17 mouse cellular contexts compared by ENCODE assay signal in the genomic region with DNA sequence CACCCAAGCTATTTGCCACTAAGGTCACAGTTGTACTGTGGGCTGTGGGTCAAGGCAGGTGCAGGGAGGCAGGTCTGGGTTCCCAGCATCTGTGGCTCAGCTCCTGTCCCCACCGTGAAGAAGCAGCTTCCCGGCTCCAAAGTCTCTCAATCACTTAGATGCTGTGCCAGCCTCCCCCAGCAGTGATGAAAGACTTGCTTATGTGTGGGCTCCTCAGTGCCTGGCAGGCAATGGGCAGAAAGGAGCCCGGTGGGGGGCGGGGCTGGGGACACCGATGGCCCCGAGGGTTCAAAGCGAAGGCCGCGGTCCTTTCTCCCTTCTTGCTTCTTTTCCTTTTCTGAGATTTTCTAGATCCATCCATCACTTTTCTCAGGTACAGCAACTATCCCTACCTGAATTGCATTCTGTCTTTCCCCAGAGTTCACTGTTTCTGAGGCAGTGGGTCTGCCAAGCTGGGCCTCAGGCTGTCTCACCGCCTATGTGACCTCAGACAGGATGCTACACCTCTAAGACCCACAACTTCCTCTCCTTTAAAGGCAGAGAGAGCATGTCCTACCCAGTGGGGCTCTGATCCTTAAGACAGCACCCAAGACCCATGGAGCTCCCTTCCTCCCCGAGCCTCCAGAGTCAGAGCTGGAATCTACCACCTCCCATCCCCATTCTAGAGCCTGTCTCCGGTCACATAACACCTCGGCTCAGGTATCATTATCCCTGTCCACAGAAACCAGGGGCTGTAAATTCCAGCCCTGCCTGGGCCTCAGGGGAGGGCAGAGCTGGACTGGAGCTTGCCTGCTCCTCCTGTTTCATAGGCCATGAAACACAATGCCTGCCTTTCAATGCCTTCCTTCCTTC. TPM values are rescaled to one million over a fixed set of nuclear protein-coding genes. Genes with fewer than 3 reads are reported as not detected.
DNase-seq lines count a peak whose midpoint lies in the region; ATAC-seq lines count a peak whose summit lies in the region.
"Had no signal": no experiment of that assay in that cellular context is flagged by ENCODE, and none has a peak within 500 bp of the region (broad histone marks: within the 10 kb centered on the region; RNA-seq: fewer than 3 reads in every experiment).

No protein-coding gene starts in this region.

- ATAC-seq in neural tube, embryonic 15.5 days (ENCODE audit: low FRiP score), result no peak
- ATAC-seq: Patski had no signal

- peak; percentile 16 to 19 for DNase-seq in frontal cortex, postnatal 36 days (ENCODE audit: low spot score in 2 of 2)
- DNase-seq in frontal cortex, postnatal 14 days (ENCODE audit: low spot score in 2 of 2), result no peak
- DNase-seq in left cerebral cortex, postnatal 14 days (ENCODE audit: low spot score in 2 of 2), result peak; percentile 21 to 34
- no peak for DNase-seq in left cerebral cortex, postnatal 36 days (ENCODE audit: low spot score in 2 of 2)
- DNase-seq in ZHBTc4 (ENCODE audit: low read depth, low spot score), result peak; percentile 37
- peak; percentile 19 to 34 for DNase-seq in layer of hippocampus, postnatal 10 days (ENCODE audit: low spot score in 2 of 2)
- no peak for DNase-seq in heart, postnatal 25 days (ENCODE audit: low spot score)
- DNase-seq: adrenal gland, adult 8-10 months; B cell, adult 2 months; gastrocnemius, postnatal 25 days; kidney, adult 11 months; thymus, postnatal 4 days had no signal

- no peaks in the 10 kb centered on the region for H3K36me3 ChIP-seq in neural tube, embryonic 15.5 days
- H3K36me3 ChIP-seq: heart, embryonic 15.5 days; stomach, embryonic 15.5 days had no signal

- no peaks in the 10 kb centered on the region for H3K27me3 ChIP-seq in neural tube, embryonic 15.5 days (replicated peaks)
- H3K27me3 ChIP-seq: heart, embryonic 15.5 days; Patski; stomach, embryonic 15.5 days had no signal

- H3K9ac ChIP-seq in neural tube, embryonic 15.5 days (replicated peaks), result no peak overlapping the region
- H3K9ac ChIP-seq: heart, embryonic 15.5 days; stomach, embryonic 15.5 days had no signal

- 62% methylated on average over 13 of the region's 13 CpGs for WGBS in neural tube, embryonic 15.5 days

- intact Hi-C loops in left cerebral cortex, postnatal 14 days (cut with DNase I), result no loop called here
- intact Hi-C loops in left cerebral cortex, postnatal 36 days (cut with DNase I), result no loop called here
- intact Hi-C loops in heart, postnatal 25 days (cut with DNase I), result no loop called here

- H3K27ac ChIP-seq in neural tube, embryonic 15.5 days (replicated peaks), result no peak overlapping the region
- H3K27ac ChIP-seq: heart, embryonic 15.5 days; stomach, embryonic 15.5 days had no signal

- peaks cover 8% of the 10 kb centered on the region; the same call in 1 of the 2 replicates for H3K4me1 ChIP-seq in neural tube, embryonic 15.5 days
- H3K4me1 ChIP-seq: stomach, embryonic 15.5 days had no signal

- H3K9me3 ChIP-seq in neural tube, embryonic 15.5 days (replicated peaks), result no peaks in the 10 kb centered on the region
- H3K9me3 ChIP-seq: heart, embryonic 15.5 days; stomach, embryonic 15.5 days had no signal

- H3K4me2 ChIP-seq in neural tube, embryonic 15.5 days, result no peak overlapping the region
- H3K4me2 ChIP-seq: heart, embryonic 15.5 days; stomach, embryonic 15.5 days had no signal

- H3K4me3 ChIP-seq in neural tube, embryonic 15.5 days (replicated peaks), result no peak overlapping the region
- H3K4me3 ChIP-seq: heart, embryonic 15.5 days; myocyte; stomach, embryonic 15.5 days had no signal

RNA-seq across cellular contexts. Expression of a gene that starts 5.4 kb away (rescaled TPM):
- under 1 TPM; 0.17 to 0.42 TPM for total RNA-seq in left cerebral cortex, postnatal 14 days (2021)
- 1 to 10 TPM in 1 of 2 experiments, under 1 TPM in 1; 0.82 to 1.1 TPM for total RNA-seq in left cerebral cortex, postnatal 36 days (2021)
- under 1 TPM in 1 of 2 experiments, not detected in 1; 0.25 TPM for total RNA-seq in layer of hippocampus, postnatal 10 days (2021)
- 0.40 and 0.42 TPM in 2 replicates for polyA plus RNA-seq in neural tube, embryonic 15.5 days (2015; fragmentation: Nextera tagmentation; extraction: Ambion mirVana)
- not detected for total RNA-seq in heart, postnatal 25 days (2021)
- total RNA-seq: gastrocnemius, postnatal 25 days had no signal
- polyA plus RNA-seq: heart, embryonic 15.5 days; myocyte; Patski had no signal

Comparison
In these comparisons a context has a peak if more than half of its experiments do, and no peak if none do; other contexts are left out.
1. DNase-seq: peak in frontal cortex, postnatal 36 days (2 of 2), left cerebral cortex, postnatal 14 days (2 of 2), ZHBTc4 (single experiment) and layer of hippocampus, postnatal 10 days (2 of 2); none in frontal cortex, postnatal 14 days (0 of 2), left cerebral cortex, postnatal 36 days (0 of 2) and heart, postnatal 25 days (single experiment).